10 mouse cellular contexts compared by ENCODE assay signal in the genomic region with DNA sequence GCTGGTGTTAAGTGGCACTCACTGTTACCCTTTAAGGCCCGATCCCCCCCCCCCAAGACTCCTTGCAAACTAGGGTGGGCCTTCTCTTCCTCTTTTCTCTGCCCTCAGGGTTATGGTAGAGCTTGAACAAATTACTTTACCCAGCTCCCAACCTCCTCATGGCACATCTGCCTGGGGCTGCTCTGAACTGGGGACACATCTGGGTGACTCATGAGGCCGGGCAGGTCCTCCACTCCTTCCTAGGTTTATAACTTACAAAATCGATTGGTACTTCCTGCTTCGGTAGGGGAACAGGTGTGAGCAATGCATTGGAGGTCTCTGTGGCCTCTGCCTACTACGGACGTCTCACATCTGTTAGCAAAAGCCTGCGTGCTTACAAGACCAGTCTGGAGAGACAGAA. TPM values are rescaled to one million over a fixed set of nuclear protein-coding genes. Genes with fewer than 3 reads are reported as not detected.
DNase-seq lines count a peak whose midpoint lies in the region; ATAC-seq lines count a peak whose summit lies in the region.
"Had no signal": no experiment of that assay in that cellular context is flagged by ENCODE, and none has a peak within 500 bp of the region (broad histone marks: within the 10 kb centered on the region; RNA-seq: fewer than 3 reads in every experiment).

No protein-coding gene starts in this region.

- WGBS in neural tube, embryonic 11.5 days: 79% methylated on average over 7 of the region's 7 CpGs
- WGBS in stomach, embryonic 15.5 days: 44% methylated on average over 7 of the region's 7 CpGs

- no peaks in the 10 kb centered on the region for H3K9me3 ChIP-seq in neural tube, embryonic 11.5 days (ENCODE audit: control insufficient read depth, low read length)
- no peaks in the 10 kb centered on the region for H3K9me3 ChIP-seq in stomach, embryonic 15.5 days

- peak overlapping the region; percentile 16; the same call in 1 of the 2 replicates for H3K4me3 ChIP-seq in neural tube, embryonic 11.5 days (ENCODE audit: low read depth, low read length)
- peak overlapping the region; percentile 90 for H3K4me3 ChIP-seq in stomach, embryonic 15.5 days (replicated peaks)

- H3K4me2 ChIP-seq in neural tube, embryonic 11.5 days (ENCODE audit: low read depth): peak overlapping the region; percentile 98
- peak overlapping the region; percentile 92 for H3K4me2 ChIP-seq in stomach, embryonic 15.5 days

- peak; percentile 44 for DNase-seq in adrenal gland, adult 2 months
- DNase-seq in adrenal gland, postnatal 10 days: no peak
- no peak for DNase-seq in neural tube, embryonic 11.5 days (ENCODE audit: low spot score)
- no peak for DNase-seq in neural tube, embryonic 10.5 days (ENCODE audit: extremely low spot score, low spot score)
- peak; percentile 10 for DNase-seq in liver
- no peak for DNase-seq in spleen, postnatal 36 days (ENCODE audit: low spot score in 2 of 2)
- DNase-seq in frontal cortex, postnatal 25 days (ENCODE audit: low spot score in 2 of 2): no peak
- DNase-seq: layer of hippocampus, postnatal 36 days; thymus, adult 18-20 months had no signal

- H3K27ac ChIP-seq in neural tube, embryonic 11.5 days (ENCODE audit: low read depth, low read length): no peak overlapping the region
- no peak overlapping the region for H3K27ac ChIP-seq in stomach, embryonic 15.5 days

- peaks cover 3% of the 10 kb centered on the region; the same call in 1 of the 2 replicates for H3K27me3 ChIP-seq in neural tube, embryonic 11.5 days (ENCODE audit: control insufficient read depth, insufficient read depth, low read length)
- H3K27me3 ChIP-seq in stomach, embryonic 15.5 days (replicated peaks): no peaks in the 10 kb centered on the region

- H3K36me3 ChIP-seq in neural tube, embryonic 11.5 days (ENCODE audit: control insufficient read depth, insufficient read depth, low read length): no peaks in the 10 kb centered on the region
- H3K36me3 ChIP-seq in stomach, embryonic 15.5 days: peaks cover 5% of the 10 kb centered on the region; the same call in 1 of the 2 replicates

- H3K4me1 ChIP-seq in neural tube, embryonic 11.5 days (ENCODE audit: control insufficient read depth, insufficient read depth, low read length): peaks cover 38% of the 10 kb centered on the region
- peaks cover 57% of the 10 kb centered on the region for H3K4me1 ChIP-seq in stomach, embryonic 15.5 days

- ATAC-seq in neural tube, embryonic 11.5 days (ENCODE audit: insufficient read depth, low FRiP score, low TSS enrichment): no peak
- ATAC-seq in stomach, embryonic 15.5 days (ENCODE audit: insufficient read depth, low FRiP score, low read depth): no peak

- no peak overlapping the region for H3K9ac ChIP-seq in neural tube, embryonic 11.5 days (ENCODE audit: low read length)
- no peak overlapping the region for H3K9ac ChIP-seq in stomach, embryonic 15.5 days

RNA-seq across cellular contexts. Expression of a gene that starts 3.0 kb away (rescaled TPM):
- total RNA-seq in adrenal gland, adult 2 months (2021): 100 to 1,000 TPM in 1 of 2 experiments, 10 to 100 TPM in 1; 75.1 to 135 TPM
- polyA plus RNA-seq in adrenal gland, adult 2 months (2012; rRNA removed): 153 and 231 TPM in 2 replicates
- 10 to 100 TPM; 56.2 to 62.9 TPM for total RNA-seq in adrenal gland, postnatal 10 days (2021)
- 25.2 and 27.7 TPM in 2 replicates for polyA plus RNA-seq in neural tube, embryonic 11.5 days (2014; fragmentation: Nextera tagmentation; extraction: Ambion mirVana)
- polyA plus RNA-seq in stomach, embryonic 15.5 days (2015; fragmentation: Nextera tagmentation; extraction: Ambion mirVana): 13.0 TPM in 2 replicates

Comparison
In these comparisons a context has a peak if more than half of its experiments do, and no peak if none do; other contexts are left out.
1. DNase-seq: peak in adrenal gland, adult 2 months (single experiment) and liver (single experiment); none in adrenal gland, postnatal 10 days (single experiment), neural tube, embryonic 11.5 days (single experiment), neural tube, embryonic 10.5 days (single experiment), spleen, postnatal 36 days (0 of 2) and frontal cortex, postnatal 25 days (0 of 2).